Mouse (Mus musculus) CH12.LX (cell line): ENCODE measurements around the gene Dixdc1.

Source experiments
- CTCF ChIP-seq, 2 experiments: IDR thresholded peaks in 1 of 2; conservative IDR thresholded peaks in 1 of 2; 2 replicates each; pipeline ENCODE4 v1.5.1; 2011 to 2012; ENCODE audit warnings: low read depth in 2 of 2, low read length in 2 of 2, improper control_type of control experiment in 1 of 2, inconsistent platforms in 1 of 2, mild to moderate bottlenecking in 1 of 2, moderate library complexity in 1 of 2
- E2F4 ChIP-seq: IDR thresholded peaks from 2 replicates; pipeline ENCODE4 v1.6.1; 2011; ENCODE audit warnings: low read depth, low read length, improper control_type of control experiment; ENCODE audit not compliant: insufficient replicate concordance
- ELF1 ChIP-seq: IDR thresholded peaks from 2 replicates; pipeline ENCODE4 v1.6.1; 2014; ENCODE audit warnings: low read depth, mild to moderate bottlenecking, inconsistent platforms, low read length, improper control_type of control experiment
- KAT2A ChIP-seq: IDR thresholded peaks from 2 replicates; pipeline ENCODE4 v1.6.1; 2012; ENCODE audit warnings: low read length, improper control_type of control experiment, inconsistent platforms; ENCODE audit not compliant: insufficient replicate concordance
- MAFK ChIP-seq: IDR thresholded peaks from 2 replicates; pipeline ENCODE4 v1.6.1; 2011; ENCODE audit warnings: low read length, improper control_type of control experiment; ENCODE audit not compliant: insufficient replicate concordance
- MYC ChIP-seq: IDR thresholded peaks from 2 replicates; pipeline ENCODE4 v1.6.1; 2011; ENCODE audit warnings: low read depth, mild to moderate bottlenecking, improper control_type of control experiment, low read length
- POLR2A ChIP-seq: IDR thresholded peaks from 2 replicates; pipeline ENCODE4 v1.6.1; 2011; ENCODE audit warnings: low read depth, mild to moderate bottlenecking, improper control_type of control experiment, low read length
- POLR2AphosphoS2 ChIP-seq: IDR thresholded peaks from 2 replicates; pipeline ENCODE4 v1.6.1; 2011; ENCODE audit warnings: low read depth, low read length, improper control_type of control experiment
- RCOR1 ChIP-seq: conservative IDR thresholded peaks from 2 replicates; pipeline ENCODE4 v1.6.1; 2012; ENCODE audit warnings: low read depth, mild to moderate bottlenecking, inconsistent platforms, low read length, improper control_type of control experiment
- TCF12 ChIP-seq: IDR thresholded peaks from 2 replicates; pipeline ENCODE4 v1.6.1; 2014; ENCODE audit warnings: low read depth, mild to moderate bottlenecking, inconsistent platforms, low read length, improper control_type of control experiment
- USF1 ChIP-seq: IDR thresholded peaks from 2 replicates; pipeline ENCODE4 v1.6.1; 2014; ENCODE audit warnings: low read depth, mild to moderate bottlenecking, inconsistent platforms, low read length, improper control_type of control experiment
- ZC3H11A ChIP-seq: IDR thresholded peaks from 2 replicates; pipeline ENCODE4 v1.6.1; 2012; ENCODE audit warnings: low read depth, mild to moderate bottlenecking, inconsistent platforms, low read length, improper control_type of control experiment
- ZMIZ1 ChIP-seq: IDR thresholded peaks from 2 replicates; pipeline ENCODE4 v1.6.1; 2012; ENCODE audit warnings: low read depth, mild to moderate bottlenecking, inconsistent platforms, low read length, improper control_type of control experiment

GRCm38 (mm10) chr9:50679406-50679805 is 59.9 kb downstream of the Dixdc1 start:
- TF ChIP-seq CTCF (conservative IDR thresholded peaks at IDR 0.05 in 1 of 2, IDR thresholded peaks at IDR 0.05 in 1 of 2; ENCODE audit: low read depth in 2 of 2, low read length in 2 of 2), result no peak
- no peak for TF ChIP-seq ZC3H11A
- no peak for TF ChIP-seq POLR2AphosphoS2
- no peak for TF ChIP-seq ELF1
- TF ChIP-seq ZMIZ1, result no peak
- no peak for TF ChIP-seq KAT2A
- no peak for TF ChIP-seq POLR2A
- TF ChIP-seq MAFK, result no peak
- TF ChIP-seq RCOR1, result no peak
- TF ChIP-seq TCF12, result no peak
- no peak for TF ChIP-seq USF1
- no peak for TF ChIP-seq MYC
- no peak for TF ChIP-seq E2F4
